Comparison of ENCODE assay signal across 17 mouse cellular contexts in genomic region chr4:54953657-54954395, GRCm38 (mm10). TPM values are rescaled to one million over a fixed set of nuclear protein-coding genes. Genes with fewer than 3 reads are reported as not detected.
DNase-seq lines count a peak whose midpoint lies in the region; ATAC-seq and TF ChIP-seq lines count a peak whose summit lies in the region.
"Had no signal": no experiment of that assay in that cellular context is flagged by ENCODE, and none has a peak within 500 bp of the region (broad histone marks: within the 10 kb centered on the region; RNA-seq: fewer than 3 reads in every experiment).

No protein-coding gene starts in this region.

- no peaks in the 10 kb centered on the region for H3K79me2 ChIP-seq in liver, adult 2 months (ENCODE audit: control insufficient read depth, insufficient read depth, low read length)

- no peaks in the 10 kb centered on the region for H3K9me3 ChIP-seq in forebrain, embryonic 15.5 days
- no peaks in the 10 kb centered on the region for H3K9me3 ChIP-seq in forebrain, embryonic 11.5 days (ENCODE audit: control insufficient read depth, low read length)
- H3K9me3 ChIP-seq in liver, embryonic 11.5 days (ENCODE audit: control insufficient read depth, low read length), result no peaks in the 10 kb centered on the region
- H3K9me3 ChIP-seq in midbrain, embryonic 12.5 days, result no peaks in the 10 kb centered on the region
- no peaks in the 10 kb centered on the region for H3K9me3 ChIP-seq in midbrain, embryonic 15.5 days
- H3K9me3 ChIP-seq: forebrain, embryonic 10.5 days; hindbrain, embryonic 15.5 days; limb, embryonic 15.5 days had no signal

- H3K36me3 ChIP-seq in forebrain, embryonic 15.5 days, result peaks cover 5% of the 10 kb centered on the region; the same call in 1 of the 2 replicates
- H3K36me3 ChIP-seq in forebrain, embryonic 11.5 days (ENCODE audit: control insufficient read depth, insufficient read depth, low read length), result no peaks in the 10 kb centered on the region; the same call in 1 of the 2 replicates
- no peaks in the 10 kb centered on the region for H3K36me3 ChIP-seq in liver, adult 2 months (ENCODE audit: control insufficient read depth, insufficient read depth, low read length)
- H3K36me3 ChIP-seq in liver, embryonic 11.5 days (ENCODE audit: control insufficient read depth, insufficient read depth, low read length), result no peaks in the 10 kb centered on the region
- peaks cover 29% of the 10 kb centered on the region for H3K36me3 ChIP-seq in midbrain, embryonic 12.5 days
- no peaks in the 10 kb centered on the region for H3K36me3 ChIP-seq in midbrain, embryonic 15.5 days (replicated peaks)
- H3K36me3 ChIP-seq: limb, embryonic 15.5 days had no signal

- 86% methylated on average over 9 of the region's 9 CpGs for WGBS in forebrain, embryonic 15.5 days
- 95% methylated on average over 9 of the region's 9 CpGs for whole genome bisulfite sequencing in forebrain, embryonic 11.5 days
- 36% methylated on average over 9 of the region's 9 CpGs for WGBS in liver, adult 2 months
- 82% methylated on average over 9 of the region's 9 CpGs for WGBS in liver, embryonic 11.5 days
- WGBS in midbrain, embryonic 12.5 days, result 91% methylated on average over 9 of the region's 9 CpGs
- WGBS in midbrain, embryonic 15.5 days, result 88% methylated on average over 9 of the region's 9 CpGs

- H3K27me3 ChIP-seq in forebrain, embryonic 15.5 days, result no peaks in the 10 kb centered on the region
- H3K27me3 ChIP-seq in forebrain, embryonic 11.5 days (ENCODE audit: control insufficient read depth, insufficient read depth, low read length), result no peaks in the 10 kb centered on the region
- no peaks in the 10 kb centered on the region; the same call in 1 of the 2 replicates for H3K27me3 ChIP-seq in liver, adult 2 months (ENCODE audit: control insufficient read depth, insufficient read depth, low read length)
- peaks cover 3% of the 10 kb centered on the region; the same call in 1 of the 2 replicates for H3K27me3 ChIP-seq in liver, embryonic 11.5 days (replicated peaks; ENCODE audit: control insufficient read depth, insufficient read depth, low read length)
- no peaks in the 10 kb centered on the region for H3K27me3 ChIP-seq in midbrain, embryonic 12.5 days
- no peaks in the 10 kb centered on the region for H3K27me3 ChIP-seq in midbrain, embryonic 15.5 days (replicated peaks)
- H3K27me3 ChIP-seq: hindbrain, embryonic 15.5 days; limb, embryonic 15.5 days had no signal

- H3K4me1 ChIP-seq in forebrain, embryonic 15.5 days, result peaks cover 66% of the 10 kb centered on the region
- H3K4me1 ChIP-seq in forebrain, embryonic 11.5 days (replicated peaks; ENCODE audit: control insufficient read depth, insufficient read depth, low read length), result no peaks in the 10 kb centered on the region; the same call in 1 of the 2 replicates
- H3K4me1 ChIP-seq in liver, adult 2 months (ENCODE audit: control insufficient read depth, insufficient read depth, low read length), result peaks cover 3% of the 10 kb centered on the region; the same call in 1 of the 2 replicates
- no peaks in the 10 kb centered on the region; the same call in 1 of the 2 replicates for H3K4me1 ChIP-seq in liver, embryonic 11.5 days (replicated peaks; ENCODE audit: control insufficient read depth, insufficient read depth, low read length)
- H3K4me1 ChIP-seq in midbrain, embryonic 12.5 days, result peaks cover 44% of the 10 kb centered on the region
- peaks cover 49% of the 10 kb centered on the region for H3K4me1 ChIP-seq in midbrain, embryonic 15.5 days

- H3K9ac ChIP-seq in forebrain, embryonic 15.5 days (replicated peaks), result no peak overlapping the region
- H3K9ac ChIP-seq in forebrain, embryonic 11.5 days (ENCODE audit: low read length), result no peak overlapping the region
- H3K9ac ChIP-seq in liver, adult 2 months (ENCODE audit: low read depth, low read length), result no peak overlapping the region
- H3K9ac ChIP-seq in liver, embryonic 11.5 days (ENCODE audit: low read depth, low read length), result no peak overlapping the region
- no peak overlapping the region for H3K9ac ChIP-seq in midbrain, embryonic 12.5 days (replicated peaks)
- no peak overlapping the region for H3K9ac ChIP-seq in midbrain, embryonic 15.5 days
- H3K9ac ChIP-seq: hindbrain, embryonic 15.5 days; limb, embryonic 15.5 days had no signal

- 0 out of 2 replicates have a peak overlapping the region, but pooled peaks have one; percentile 2 for H3K4me2 ChIP-seq in forebrain, embryonic 15.5 days (replicated peaks)
- no peak overlapping the region for H3K4me2 ChIP-seq in forebrain, embryonic 11.5 days (ENCODE audit: low read depth, low read length, severe bottlenecking)
- H3K4me2 ChIP-seq in liver, embryonic 11.5 days, result no peak overlapping the region
- 0 out of 2 replicates have a peak overlapping the region, but pooled peaks have one; percentile 5 for H3K4me2 ChIP-seq in midbrain, embryonic 12.5 days (replicated peaks)
- no peak overlapping the region for H3K4me2 ChIP-seq in midbrain, embryonic 15.5 days
- H3K4me2 ChIP-seq: hindbrain, embryonic 15.5 days; limb, embryonic 15.5 days had no signal

- no peak for DNase-seq in forebrain, embryonic 11.5 days (ENCODE audit: low spot score)
- peak; percentile 94 for DNase-seq in liver, adult 2 months (ENCODE audit: extremely low read depth, low read depth, low spot score)
- no peak for DNase-seq in liver, embryonic 11.5 days (ENCODE audit: low spot score)
- DNase-seq in adipocyte (ENCODE audit: low spot score), result peak; percentile 70
- DNase-seq: adrenal gland, postnatal 25 days; cerebellum, adult 9-10 months; left cerebral cortex, postnatal 4 days; right cerebral cortex, adult 18-20 months had no signal

- TF ChIP-seq CTCF in liver, adult 2 months (IDR thresholded peaks at IDR 0.05; ENCODE audit: low read depth, low read length), result no peak

- no peak for TF ChIP-seq POLR2A in liver, adult 2 months (IDR thresholded peaks at IDR 0.05; ENCODE audit: extremely low read depth, insufficient read depth, low read length)

- no peak for ATAC-seq in forebrain, embryonic 15.5 days (replicated peaks)
- ATAC-seq in forebrain, embryonic 11.5 days (replicated peaks; ENCODE audit: low FRiP score), result no peak
- ATAC-seq in liver, embryonic 11.5 days (replicated peaks; ENCODE audit: low FRiP score), result no peak
- no peak for ATAC-seq in midbrain, embryonic 12.5 days (ENCODE audit: low FRiP score, low read depth)
- ATAC-seq in midbrain, embryonic 15.5 days (replicated peaks), result no peak
- no peak for ATAC-seq in megakaryocyte-erythroid progenitor cell, adult 5-6 weeks (replicated peaks; ENCODE audit: low FRiP score, low TSS enrichment, poor library complexity, severe bottlenecking)
- ATAC-seq: CD4-positive, CD25-positive, alpha-beta regulatory T cell, adult 4 months; intestine, embryonic 16.5 days had no signal

- no peak overlapping the region for H3K27ac ChIP-seq in forebrain, embryonic 15.5 days (replicated peaks)
- no peak overlapping the region for H3K27ac ChIP-seq in forebrain, embryonic 11.5 days (ENCODE audit: low read depth, low read length)
- H3K27ac ChIP-seq in liver, adult 2 months (replicated peaks; ENCODE audit: insufficient read depth, low read depth, low read length), result no peak overlapping the region
- H3K27ac ChIP-seq in liver, embryonic 11.5 days (ENCODE audit: low read depth, low read length), result no peak overlapping the region
- H3K27ac ChIP-seq in midbrain, embryonic 12.5 days (replicated peaks), result no peak overlapping the region
- no peak overlapping the region for H3K27ac ChIP-seq in midbrain, embryonic 15.5 days
- H3K27ac ChIP-seq: forebrain, embryonic 10.5 days; hindbrain, embryonic 15.5 days; limb, embryonic 15.5 days had no signal

- H3K4me3 ChIP-seq in forebrain, embryonic 15.5 days, result no peak overlapping the region
- H3K4me3 ChIP-seq in forebrain, embryonic 11.5 days (ENCODE audit: low read depth, low read length), result no peak overlapping the region
- H3K4me3 ChIP-seq in liver, adult 2 months (ENCODE audit: insufficient read depth, low read depth, low read length), result no peak overlapping the region
- no peak overlapping the region for H3K4me3 ChIP-seq in liver, embryonic 11.5 days (ENCODE audit: low read depth, low read length)
- no peak overlapping the region for H3K4me3 ChIP-seq in midbrain, embryonic 12.5 days
- H3K4me3 ChIP-seq in midbrain, embryonic 15.5 days, result no peak overlapping the region
- H3K4me3 ChIP-seq: forebrain, embryonic 10.5 days; hindbrain, embryonic 15.5 days; limb, embryonic 15.5 days had no signal

RNA-seq across cellular contexts. Expression of gene Zfp462, which starts 9.0 kb away (rescaled TPM):
- 21.0 and 21.9 TPM in 2 replicates for polyA plus RNA-seq in forebrain, embryonic 15.5 days (2015; fragmentation: Nextera tagmentation; extraction: Ambion mirVana)
- polyA plus RNA-seq in forebrain, embryonic 11.5 days (2014; fragmentation: Nextera tagmentation; extraction: Ambion mirVana), result 17.0 and 19.2 TPM in 2 replicates
- 0.18 and 0.27 TPM in 2 replicates for total RNA-seq in liver, adult 2 months (2014; rRNA removed)
- polyA plus RNA-seq in liver, adult 2 months (2012; rRNA removed), result 0.22 and 0.41 TPM in 2 replicates
- 2.0 and 2.2 TPM in 2 replicates for polyA plus RNA-seq in liver, embryonic 11.5 days (2014; fragmentation: Nextera tagmentation; extraction: Ambion mirVana)
- polyA plus RNA-seq in midbrain, embryonic 12.5 days (2016; fragmentation: Nextera tagmentation; extraction: Ambion mirVana), result 20.2 and 23.6 TPM in 2 replicates
- 14.6 and 16.8 TPM in 2 replicates for polyA plus RNA-seq in midbrain, embryonic 15.5 days (2015; fragmentation: Nextera tagmentation; extraction: Ambion mirVana)
- 1.0 TPM in 1 of 2 replicates, not detected in the other for total RNA-seq in megakaryocyte-erythroid progenitor cell, adult 5-6 weeks (2014; fragmentation: Nextera tagmentation)
- total RNA-seq in megakaryocyte-erythroid progenitor cell, adult 5-6 weeks (2017), result 0.57 and 0.99 TPM in 2 replicates
- polyA plus RNA-seq: CD4-positive, CD25-positive, alpha-beta regulatory T cell, adult 4 months had no signal

Comparison
In these comparisons a context has a peak if more than half of its experiments do, and no peak if none do; other contexts are left out.
1. H3K4me2 ChIP-seq: peak in forebrain, embryonic 15.5 days (single experiment) and midbrain, embryonic 12.5 days (single experiment); none in forebrain, embryonic 11.5 days (single experiment), liver, embryonic 11.5 days (single experiment) and midbrain, embryonic 15.5 days (single experiment).
2. DNase-seq: peak in liver, adult 2 months (single experiment) and adipocyte (single experiment); none in forebrain, embryonic 11.5 days (single experiment) and liver, embryonic 11.5 days (single experiment).